Mouse (Mus musculus) C2C12 (cell line): ENCODE measurements at regions not wholly inside any gene's neighbourhood (a gene's known extent, or its start where the extent isn't known, plus 50 kb on each side); places are given as distances from the start of the nearest gene placed in this dataset.

Source experiments
- CEBPB ChIP-seq: IDR thresholded peaks from one replicate; pipeline ENCODE4 v1.6.1; 2011; ENCODE audit warnings: low read depth, mild to moderate bottlenecking, control low read depth, moderate library complexity
- CTCF ChIP-seq: IDR thresholded peaks from one replicate; pipeline ENCODE4 v1.5.1; 2011; ENCODE audit not compliant: control insufficient read depth, insufficient read depth, insufficient read length
- MAX ChIP-seq: IDR thresholded peaks from one replicate; pipeline ENCODE4 v1.6.1; 2011; ENCODE audit warnings: mild to moderate bottlenecking, control low read depth
- MYOD1 ChIP-seq: IDR thresholded peaks from one replicate; pipeline ENCODE4 v1.6.1; 2011; ENCODE audit warnings: low read depth; ENCODE audit not compliant: control insufficient read depth, insufficient read length
- MYOG ChIP-seq: IDR thresholded peaks from one replicate; pipeline ENCODE4 v1.6.1; 2011; ENCODE audit not compliant: control insufficient read depth, insufficient read length; ENCODE audit errors: extremely low read depth
- USF1 ChIP-seq: IDR thresholded peaks from one replicate; pipeline ENCODE4 v1.6.1; 2011; ENCODE audit warnings: low read depth, mild to moderate bottlenecking, control low read depth, moderate library complexity

DNA sequence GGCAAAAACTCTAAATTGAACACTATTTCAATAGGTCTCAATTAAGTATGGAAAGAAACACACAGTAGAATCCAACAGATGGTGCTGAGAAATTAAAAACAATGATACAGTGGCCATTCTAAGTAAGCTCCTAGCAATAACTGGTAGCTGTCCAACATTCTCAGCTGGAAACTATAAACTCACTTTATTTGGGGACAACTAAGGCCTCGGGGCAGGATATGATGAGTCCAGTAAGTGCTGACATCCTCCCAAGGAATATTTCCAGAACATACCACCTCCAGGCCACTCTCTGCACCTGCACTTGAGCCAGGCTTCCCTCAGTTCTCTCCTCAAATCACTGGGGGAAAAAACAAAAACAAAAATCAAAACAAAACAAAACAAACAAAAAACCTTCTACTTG lies 53.7 kb upstream of the Ank start:
- TF ChIP-seq CTCF: no peak
- no peak for TF ChIP-seq USF1
- no peak for TF ChIP-seq MYOG
- no peak for TF ChIP-seq MYOD1
- TF ChIP-seq MAX: no peak
- no peak for TF ChIP-seq CEBPB
